26 mouse cellular contexts compared by ENCODE assay signal in the genomic region with DNA sequence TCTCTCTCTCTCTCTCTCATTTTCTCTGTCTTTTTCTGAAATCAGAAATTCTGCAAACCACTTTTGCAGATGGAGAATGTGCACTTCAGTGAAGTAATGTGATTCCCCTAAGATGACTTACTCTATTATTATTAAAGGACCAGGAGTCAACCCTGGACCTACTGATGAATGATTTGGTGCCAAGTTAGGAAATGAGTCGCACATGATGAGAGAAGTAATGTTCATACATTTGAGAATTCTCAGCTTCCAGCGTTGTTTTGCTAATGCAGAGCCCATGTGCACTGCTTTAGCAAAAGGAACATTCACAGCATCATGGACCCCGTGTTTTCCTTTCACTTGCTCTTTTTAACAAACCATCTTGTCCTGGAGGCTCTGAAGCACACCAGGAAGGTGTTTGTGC.
"Had no signal": no experiment of that assay in that cellular context is flagged by ENCODE, and none has a peak within 500 bp of the region (broad histone marks: within the 10 kb centered on the region; RNA-seq: fewer than 3 reads in every experiment).

No protein-coding gene starts in this region.

- H3K4me3 ChIP-seq: embryonic facial prominence, embryonic 10.5 days; embryonic facial prominence, embryonic 12.5 days; embryonic facial prominence, embryonic 13.5 days; embryonic facial prominence, embryonic 15.5 days; erythroblast, embryonic 14.5 days; forebrain, embryonic 10.5 days; forebrain, embryonic 12.5 days; forebrain, embryonic 13.5 days; forebrain, embryonic 15.5 days; gastrocnemius, adult 2 months; heart, adult 2 months had no signal

- DNase-seq: cerebellum, adult 9-10 months; cerebellum, adult 9-11 months; cerebellum, postnatal 10 days; cerebellum, postnatal 14 days; cerebellum, postnatal 25 days; cerebellum, postnatal 36 days; embryo, embryonic 11 days; forebrain, postnatal 0 days; gastrocnemius, adult 2 months; gastrocnemius, postnatal 10 days; gastrocnemius, postnatal 14 days; gastrocnemius, postnatal 25 days; gastrocnemius, postnatal 36 days; heart, adult 18-20 months; heart, adult 2 months had no signal

- H3K9me3 ChIP-seq: embryonic facial prominence, embryonic 10.5 days; embryonic facial prominence, embryonic 12.5 days; embryonic facial prominence, embryonic 13.5 days; embryonic facial prominence, embryonic 15.5 days; forebrain, embryonic 10.5 days; forebrain, embryonic 12.5 days; forebrain, embryonic 13.5 days; forebrain, embryonic 15.5 days had no signal

- H3K27me3 ChIP-seq: embryonic facial prominence, embryonic 12.5 days; embryonic facial prominence, embryonic 13.5 days; embryonic facial prominence, embryonic 15.5 days; forebrain, embryonic 12.5 days; forebrain, embryonic 13.5 days; forebrain, embryonic 15.5 days had no signal

- H3K36me3 ChIP-seq: embryonic facial prominence, embryonic 10.5 days; embryonic facial prominence, embryonic 12.5 days; embryonic facial prominence, embryonic 13.5 days; embryonic facial prominence, embryonic 15.5 days; forebrain, embryonic 10.5 days; forebrain, embryonic 12.5 days; forebrain, embryonic 15.5 days had no signal

- H3K9ac ChIP-seq: embryonic facial prominence, embryonic 12.5 days; embryonic facial prominence, embryonic 13.5 days; embryonic facial prominence, embryonic 15.5 days; forebrain, embryonic 12.5 days; forebrain, embryonic 13.5 days; forebrain, embryonic 15.5 days; forebrain, postnatal 0 days had no signal

- H3K27ac ChIP-seq: embryonic facial prominence, embryonic 10.5 days; embryonic facial prominence, embryonic 12.5 days; embryonic facial prominence, embryonic 13.5 days; embryonic facial prominence, embryonic 15.5 days; forebrain, embryonic 10.5 days; forebrain, embryonic 12.5 days; forebrain, embryonic 13.5 days; forebrain, embryonic 15.5 days; gastrocnemius, adult 2 months; heart, adult 2 months had no signal

- ATAC-seq: forebrain, embryonic 13.5 days; forebrain, embryonic 14.5 days; forebrain, embryonic 15.5 days; forebrain, embryonic 16.5 days; forebrain, postnatal 0 days had no signal

- H3K4me2 ChIP-seq: embryonic facial prominence, embryonic 12.5 days; embryonic facial prominence, embryonic 13.5 days; embryonic facial prominence, embryonic 15.5 days; forebrain, embryonic 12.5 days; forebrain, embryonic 13.5 days; forebrain, embryonic 15.5 days had no signal

- H3K4me1 ChIP-seq: forebrain, embryonic 10.5 days; forebrain, embryonic 12.5 days; forebrain, embryonic 13.5 days; forebrain, embryonic 15.5 days had no signal
